Mouse (Mus musculus) neutrophil, adult 83 days (primary cell): ENCODE data around the gene Lypd5. TPM values are rescaled to one million over a fixed set of nuclear protein-coding genes. Genes with fewer than 3 reads are reported as not detected.

Experiments used
- total RNA-seq, 2 experiments: library from RNA; stranded (reverse); gene quantifications; one replicate each; pipeline ENCODE4 v1.2.4; 2023

The Lypd5 gene
- total RNA-seq: not detected

DNA sequence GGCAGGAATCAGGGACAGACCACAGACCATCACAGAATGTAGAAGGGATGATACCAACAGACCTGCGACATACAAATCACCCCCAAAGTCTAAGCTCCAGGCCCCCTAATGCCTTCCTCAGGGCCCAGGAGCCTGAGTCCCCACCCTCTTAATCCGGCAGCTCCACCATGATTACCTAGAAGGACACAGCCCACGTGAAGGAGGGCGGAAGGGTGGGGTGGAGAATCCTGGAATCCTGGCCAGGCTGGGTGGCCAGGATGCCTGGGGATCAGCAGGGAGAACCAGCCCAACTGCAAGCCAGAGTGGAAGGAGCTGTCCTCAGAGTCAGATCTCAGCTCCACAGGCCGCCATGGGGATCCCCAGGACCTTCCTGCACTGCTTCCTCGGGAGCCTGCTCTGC is at the start of gene Lypd5:
TSS of gene Lypd5 (plus strand) at position 301 of the 400 bp plus-strand sequence.

DNA sequence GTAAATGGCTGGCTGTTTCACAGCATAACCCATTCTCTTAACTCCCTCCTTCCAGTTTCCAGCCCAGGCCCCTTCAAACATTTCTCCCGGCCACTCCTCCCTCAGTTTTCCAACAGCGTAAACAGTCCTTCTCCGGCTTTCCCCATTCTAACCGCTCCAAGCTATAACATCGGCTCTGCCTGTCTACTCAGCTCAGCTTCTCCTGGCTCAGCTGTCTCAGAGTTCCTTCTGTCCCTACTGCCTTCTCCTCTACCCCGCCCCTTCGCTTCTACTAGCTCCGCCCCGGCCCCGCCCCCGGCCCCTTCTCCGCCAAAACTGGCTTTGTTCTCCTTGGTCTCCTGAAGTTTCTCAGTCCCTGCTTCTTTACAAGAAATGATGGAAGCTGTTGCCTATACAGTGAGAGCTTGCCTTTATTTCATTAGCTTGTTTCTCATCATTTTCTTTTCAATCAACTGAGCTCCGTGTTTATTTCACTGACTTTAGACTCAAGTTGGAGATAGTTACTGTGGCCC is 48.2 kb upstream of the Lypd5 start, which contains the start of gene Zfp61:
TSS of gene Zfp61 (minus strand) at position 462 of the 512 bp plus-strand sequence.

DNA sequence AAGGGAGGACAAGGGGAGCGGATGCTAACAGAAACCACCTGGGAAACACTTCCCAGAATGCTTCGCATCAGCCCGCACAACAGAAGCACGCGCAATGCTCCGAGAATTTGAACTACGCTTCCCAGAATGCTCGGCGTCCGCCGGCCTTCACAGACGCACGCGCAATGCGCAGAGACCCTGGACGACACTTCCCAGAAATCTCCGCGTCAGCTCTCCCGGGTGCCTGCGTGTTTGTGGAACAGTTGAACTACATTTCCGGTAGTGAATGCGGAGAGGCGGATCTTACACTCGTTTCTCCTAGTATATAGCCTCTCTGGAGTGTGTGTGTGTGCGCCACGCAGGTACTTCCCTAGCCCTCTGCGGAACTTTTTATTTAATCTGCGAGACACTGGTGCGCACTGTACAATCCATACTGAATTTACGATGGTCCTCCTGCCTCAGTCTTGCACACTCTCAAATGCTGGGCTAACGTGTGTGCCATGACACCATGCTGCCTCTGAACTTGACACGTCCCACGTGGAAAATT is 32.4 kb upstream of the Lypd5 start, which contains the start of gene Zfp94:
TSS of gene Zfp94 (minus strand) at position 100 of the 526 bp plus-strand sequence.

DNA sequence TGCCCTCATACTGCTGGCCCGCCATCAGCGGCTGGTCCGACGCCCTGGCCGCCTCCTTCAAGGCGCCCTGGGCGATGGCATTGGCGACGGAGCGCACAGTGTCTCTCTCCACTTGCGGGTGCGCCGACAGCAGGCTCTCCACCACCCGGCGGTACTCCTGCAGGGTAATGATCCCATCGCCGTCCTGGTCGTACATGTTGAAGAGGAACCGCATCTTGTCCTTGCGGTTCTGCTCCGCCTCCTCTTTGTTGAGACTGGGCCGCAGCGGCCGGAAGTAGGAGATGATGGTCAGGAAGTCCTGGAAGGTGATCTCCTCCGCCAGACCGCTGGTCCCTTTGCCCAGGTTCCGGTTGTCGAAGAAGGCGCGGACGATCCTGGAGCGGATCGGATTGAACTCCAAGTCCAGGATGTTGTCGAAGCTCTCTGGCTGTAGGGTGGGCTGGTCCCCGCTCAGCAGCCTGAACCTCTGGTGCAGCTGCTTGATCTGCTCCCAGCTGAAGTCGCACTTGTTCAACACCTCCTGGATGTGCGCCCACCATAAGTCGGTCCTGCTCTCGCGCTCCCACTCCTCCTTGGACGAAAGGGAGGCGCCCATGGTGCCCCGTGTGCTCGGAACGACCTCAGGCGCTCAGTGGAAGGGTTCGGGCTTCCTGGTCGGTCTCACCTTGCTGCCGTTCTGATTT is 15.6 kb upstream of the Lypd5 start, which contains the start of gene Tescl:
TSS of gene Tescl (minus strand) at position 633 of the 683 bp plus-strand sequence.

DNA sequence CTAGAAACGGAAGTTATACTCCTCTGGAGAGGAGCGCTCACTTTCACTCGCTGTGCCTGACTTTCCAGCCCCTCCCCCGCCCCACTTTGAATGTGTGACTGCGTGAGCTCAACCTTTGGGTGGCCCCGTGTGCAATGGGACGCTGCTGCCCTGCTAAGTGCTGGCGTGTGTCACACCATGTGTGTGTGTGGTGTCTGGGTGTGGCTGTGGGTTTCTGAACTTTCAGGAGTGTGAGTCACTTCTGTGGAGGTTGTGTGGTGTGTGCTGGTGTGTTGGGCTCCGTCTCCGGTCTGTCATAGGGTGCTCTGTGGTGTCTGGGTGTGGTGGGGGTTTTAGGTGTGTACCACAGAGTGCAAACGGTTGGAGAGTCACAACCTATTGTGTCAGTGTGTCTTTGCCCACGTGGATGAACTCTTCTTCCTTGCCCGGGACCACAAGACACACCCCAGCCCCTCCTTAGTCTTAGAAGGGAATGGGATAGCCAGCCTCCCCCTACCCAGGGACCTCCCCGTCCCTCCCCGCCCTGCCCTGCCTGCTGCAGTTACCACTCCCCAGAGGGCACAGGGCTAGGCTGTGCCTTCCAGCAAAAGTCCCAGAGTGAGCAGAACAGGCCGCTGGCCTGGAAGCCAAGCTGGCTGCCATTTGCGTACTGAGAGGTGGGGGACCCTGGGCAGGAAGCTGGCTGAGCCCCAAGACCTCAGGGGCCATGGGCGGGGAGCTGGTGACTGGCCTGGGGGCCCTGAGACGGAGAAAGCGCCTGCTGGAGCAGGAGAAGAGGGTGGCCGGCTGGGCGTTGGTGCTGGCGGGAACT is 20.9 kb downstream of the Lypd5 start, which contains the start of gene Kcnn4:
TSS of gene Kcnn4 (plus strand) at position 533 of the 811 bp plus-strand sequence.

DNA sequence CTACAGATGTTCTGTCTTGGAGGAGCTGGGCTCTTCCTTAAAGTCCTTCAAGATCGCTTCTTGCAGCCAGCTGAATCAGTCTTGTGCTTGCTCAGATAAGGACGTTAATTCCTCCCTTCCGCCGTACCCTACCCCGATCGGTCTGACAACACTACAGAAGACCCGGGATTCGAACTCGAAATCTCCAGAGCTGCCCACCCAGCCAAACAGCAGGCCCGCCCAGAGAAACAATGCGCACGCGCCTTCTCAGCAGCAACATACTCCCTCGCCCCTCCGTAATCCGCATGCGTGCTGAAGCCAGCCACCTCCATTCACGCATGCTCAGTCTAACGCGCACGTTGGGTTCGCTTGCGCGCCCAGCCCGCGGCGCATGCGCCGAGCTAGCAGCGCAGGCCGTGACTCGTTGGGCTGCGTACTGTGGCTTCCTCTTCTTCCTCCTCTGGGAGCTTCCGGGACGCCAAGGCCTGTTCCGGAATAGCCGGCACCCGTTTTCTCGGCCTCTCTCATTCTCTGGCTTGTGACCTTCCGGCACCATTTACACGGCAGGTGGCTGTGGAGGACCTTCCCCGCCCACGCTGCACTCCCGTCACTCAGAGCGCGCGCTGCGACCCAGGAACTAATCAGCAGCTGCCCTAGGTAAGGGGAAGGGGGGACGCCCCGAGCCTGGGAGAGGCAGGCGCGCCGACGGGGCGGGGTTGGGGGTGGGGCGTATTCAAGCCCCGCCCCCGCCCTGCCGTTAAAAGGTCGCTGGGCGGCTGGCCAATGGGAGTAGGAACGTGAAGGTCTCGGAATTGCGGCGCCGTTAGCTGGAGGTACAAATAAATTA is 50.5 kb downstream of the Lypd5 start, which contains the start of gene Smg9:
TSS of gene Smg9 (plus strand) at position 364 of the 826 bp plus-strand sequence.

Other genes with a start within 250 kb of the Lypd5 start
- gene Zfp112, start 236.9 kb upstream of the Lypd5 start, total RNA-seq: under 1 TPM; 0.60 to 0.70 TPM
- 1 to 10 TPM; 3.1 to 4.5 TPM for gene Zfp235, start 215.0 kb upstream of the Lypd5 start, total RNA-seq
- gene Zfp114, start 174.1 kb upstream of the Lypd5 start, total RNA-seq: under 1 TPM in 1 of 2 experiments, not detected in 1; 0.28 TPM
- gene Zfp111, start 137.8 kb upstream of the Lypd5 start, total RNA-seq: 1 to 10 TPM; 3.6 to 4.0 TPM
- gene Zfp109, start 111.6 kb upstream of the Lypd5 start, total RNA-seq: under 1 TPM; 0.73 to 0.90 TPM
- gene Zfp108, start 94.4 kb upstream of the Lypd5 start, total RNA-seq: under 1 TPM in 1 of 2 experiments, not detected in 1; 0.35 TPM
- gene Zfp93, start 78.8 kb upstream of the Lypd5 start, total RNA-seq: under 1 TPM; 0.18 to 0.57 TPM
- gene Zfp61, start 48.0 kb upstream of the Lypd5 start, total RNA-seq: 1 to 10 TPM; 4.1 to 4.4 TPM
- 1 to 10 TPM in 1 of 2 experiments, under 1 TPM in 1; 0.50 to 1.2 TPM for gene Zfp94, start 32.5 kb upstream of the Lypd5 start, total RNA-seq
- not detected for gene Tescl, start 15.3 kb upstream of the Lypd5 start, total RNA-seq
- 10 to 100 TPM; 18.0 to 23.3 TPM for gene Kcnn4, start 21.1 kb downstream of the Lypd5 start, total RNA-seq
- 10 to 100 TPM; 47.5 to 50.1 TPM for gene Smg9, start 50.4 kb downstream of the Lypd5 start, total RNA-seq
- gene Irgc1, start 103.1 kb downstream of the Lypd5 start, total RNA-seq: 1 to 10 TPM; 1.2 to 1.6 TPM
- gene Plaur, start 113.3 kb downstream of the Lypd5 start, total RNA-seq: 100 to 1,000 TPM; 869 to 905 TPM
- gene Cadm4, start 132.8 kb downstream of the Lypd5 start, total RNA-seq: under 1 TPM in 1 of 2 experiments, not detected in 1; 0.20 TPM
- gene Zfp428, start 157.8 kb downstream of the Lypd5 start, total RNA-seq: under 1 TPM; 0.53 to 0.96 TPM
- gene AC161166.1, start 163.3 kb downstream of the Lypd5 start, total RNA-seq: not detected
- gene Irgq, start 181.5 kb downstream of the Lypd5 start, total RNA-seq: 1 to 10 TPM; 5.8 to 6.4 TPM
- gene Pinlyp, start 196.9 kb downstream of the Lypd5 start, total RNA-seq: not detected
- gene Xrcc1, start 197.1 kb downstream of the Lypd5 start, total RNA-seq: 10 to 100 TPM; 33.5 to 34.6 TPM
- 10 to 100 TPM; 64.1 to 70.6 TPM for gene Ethe1, start 238.3 kb downstream of the Lypd5 start, total RNA-seq
- under 1 TPM in 1 of 2 experiments, not detected in 1; 0.15 TPM for gene Zfp575, start 238.4 kb downstream of the Lypd5 start, total RNA-seq